Mouse (Mus musculus) kidney, adult 2 months (tissue): ENCODE measurements around the gene Arl4c. TPM values are rescaled to one million over a fixed set of nuclear protein-coding genes. Genes with fewer than 3 reads are reported as not detected.

Source experiments
- DNase-seq: peaks from one replicate; pipeline ENCODE4 v3.0.0; 2021
- H3K27ac ChIP-seq: fragments of 200-500 bp; 2 replicates; pipeline ENCODE4 v1.5.1; 2012; ENCODE audit warnings: low read depth, low read length, control low read depth, inconsistent platforms; ENCODE audit not compliant: insufficient read depth
- H3K27me3 ChIP-seq: fragments of 200-500 bp; replicated peaks from 2 replicates; pipeline ENCODE4 v1.6.1; 2012; ENCODE audit warnings: mild to moderate bottlenecking, moderate library complexity, low read length, inconsistent platforms; ENCODE audit not compliant: control insufficient read depth, insufficient read depth
- H3K36me3 ChIP-seq: fragments of 200-500 bp; 2 replicates; pipeline ENCODE4 v1.6.1; 2012; ENCODE audit warnings: mild to moderate bottlenecking, moderate library complexity, low read length, inconsistent platforms; ENCODE audit not compliant: control insufficient read depth, insufficient read depth
- H3K4me1 ChIP-seq: fragments of 200-500 bp; 2 replicates; pipeline ENCODE4 v1.6.1; 2011; ENCODE audit warnings: low read length; ENCODE audit not compliant: control insufficient read depth, insufficient read depth
- H3K4me3 ChIP-seq: fragments of 200-500 bp; 2 replicates; pipeline ENCODE4 v1.5.1; 2011; ENCODE audit warnings: mild to moderate bottlenecking, low read depth, low read length, control low read depth; ENCODE audit not compliant: insufficient read depth
- CTCF ChIP-seq: fragments of 200-500 bp; conservative IDR thresholded peaks from 2 replicates; pipeline ENCODE4 v1.5.1; 2011; ENCODE audit warnings: low read depth, mild to moderate bottlenecking, control low read depth, low read length, moderate library complexity, mixed read lengths; ENCODE audit not compliant: insufficient read depth, insufficient read length
- POLR2A ChIP-seq: fragments of 200-500 bp; IDR thresholded peaks from one replicate; pipeline ENCODE4 v1.6.1; 2011; ENCODE audit warnings: low read depth, low read length, control low read depth
- WGBS: fragments of 180-500 bp; shearing (Covaris S2); methylation state at CpG from one replicate; pipeline ENCODE4 v1.1.7; 2018; 5-methylcytosine and 5-hydroxymethylcytosine counted together
- polyA plus RNA-seq: library from polyadenylated mRNA; depleted of rRNA; stranded (reverse); fragments of >200 nt; gene quantifications from 2 replicates; pipeline ENCODE4 v1.2.3, GENCODE M21; 2012; rRNA removed

The Arl4c gene
- polyA plus RNA-seq, 1 experiment, result 6.1 TPM

- no peaks in the 10 kb centered on the region for H3K4me1 ChIP-seq
- H3K27me3 ChIP-seq, result no peaks in the 10 kb centered on the region
- WGBS, result 84% methylated on average over 1 of the region's 1 CpGs
- H3K36me3 ChIP-seq, result no peaks in the 10 kb centered on the region
- no peak overlapping the region for H3K27ac ChIP-seq
- no peak for TF ChIP-seq CTCF
- TF ChIP-seq POLR2A, result no peak
- no peak overlapping the region for H3K4me3 ChIP-seq
- peak; percentile 48 for DNase-seq
These were observed 76.8 kb downstream of the Arl4c start for GRCm38 (mm10) chr1:88625190-88625589.

GRCm38 (mm10) chr1:88624376-88624775, 77.6 kb downstream of the Arl4c start:
- H3K36me3 ChIP-seq, result no peaks in the 10 kb centered on the region

GRCm38 (mm10) chr1:88623541-88624115, 78.4 kb downstream of the Arl4c start:
- no peak for DNase-seq
- no peaks in the 10 kb centered on the region for H3K27me3 ChIP-seq
- TF ChIP-seq POLR2A (no peak), CTCF (no peak)

More at GRCm38 (mm10) chr1:88624376-88624775, 77.6 kb downstream of the Arl4c start:
- TF ChIP-seq POLR2A, result no peak
- no peak for TF ChIP-seq CTCF
- no peaks in the 10 kb centered on the region for H3K4me1 ChIP-seq
- WGBS, result 84% methylated on average over 4 of the region's 4 CpGs
- DNase-seq, result peak; percentile 12
- no peak overlapping the region for H3K27ac ChIP-seq
- H3K4me3 ChIP-seq, result no peak overlapping the region
- no peaks in the 10 kb centered on the region for H3K27me3 ChIP-seq

More at GRCm38 (mm10) chr1:88623541-88624115, 78.4 kb downstream of the Arl4c start:
- Histone ChIP-seq H3K36me3 (no peaks in the 10 kb centered on the region), H3K27ac (no peak overlapping the region), H3K4me1 (no peaks in the 10 kb centered on the region), H3K4me3 (no peak overlapping the region)
- WGBS, result 92% methylated on average over 8 of the region's 8 CpGs

Other genes starting within 250 kb of the Arl4c start
- gene Glrp1, start 192.2 kb downstream of the Arl4c start, polyA plus RNA-seq, result not detected in 2 replicates